Mouse (Mus musculus) kidney, adult 8-10 months (tissue): ENCODE data around the gene G0s2.

Experiments
- DNase-seq, 2 experiments: peaks; one replicate each; pipeline ENCODE4 v3.0.0; 2022

The G0s2 gene

DNA sequence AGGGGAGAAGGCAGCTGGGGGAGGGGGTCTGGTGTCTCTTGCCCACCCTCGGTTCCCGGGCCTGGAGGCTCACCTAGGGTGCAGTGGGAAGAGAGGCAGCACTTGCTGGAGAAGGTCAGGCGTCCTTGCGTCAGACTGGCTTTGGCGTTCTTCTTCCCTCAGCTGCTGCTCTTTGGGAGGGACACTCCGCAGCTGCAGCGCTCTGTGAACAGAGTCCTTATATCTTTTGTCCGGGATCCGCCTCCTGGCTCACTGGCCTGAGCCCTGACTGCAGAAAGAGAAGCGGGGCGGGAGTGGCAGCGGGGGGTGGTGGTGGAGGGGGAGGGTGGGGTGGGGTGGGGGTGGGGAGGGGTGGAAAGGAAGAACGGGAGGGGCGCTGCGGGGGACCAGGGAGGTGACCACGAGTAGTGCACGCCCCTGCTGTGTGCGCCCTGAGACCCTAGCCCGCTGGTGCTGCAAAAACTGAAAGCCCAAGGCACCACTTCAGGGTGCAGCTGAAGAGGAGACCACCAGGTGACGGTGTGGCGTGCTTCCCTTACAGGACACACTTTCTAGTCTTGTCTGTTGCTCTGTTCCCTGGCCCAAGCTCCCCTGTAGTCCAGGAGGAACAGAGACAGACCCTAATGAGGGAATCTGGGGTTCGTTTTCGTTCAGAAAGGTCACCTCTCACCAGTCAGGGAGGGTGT is at the start of gene G0s2:
G0s2 (minus strand) TSS at position 302 of the 686 bp plus-strand sequence.
- DNase-seq = peak; percentile 75 to 87

DNA sequence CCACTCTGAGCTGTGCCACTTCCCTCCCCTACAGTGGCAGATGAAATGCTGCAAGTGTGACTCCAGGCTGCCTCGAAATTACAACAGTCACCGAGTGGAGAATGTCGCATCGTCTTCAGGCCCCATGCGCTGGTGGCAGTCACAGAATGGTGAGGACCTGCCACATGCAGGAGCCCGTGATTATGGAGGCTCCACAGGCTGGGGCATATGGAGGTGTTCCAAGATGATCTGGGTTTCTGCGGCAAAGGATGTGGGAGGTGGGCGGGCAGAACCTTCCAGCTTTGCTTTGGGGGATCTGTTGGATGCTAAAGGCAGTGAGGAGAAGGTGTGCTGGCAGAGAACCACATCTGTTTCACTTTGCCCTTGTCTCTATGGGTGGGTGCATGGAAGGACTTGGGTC is 47.4 kb upstream of the G0s2 start:
- no peak for DNase-seq

DNA sequence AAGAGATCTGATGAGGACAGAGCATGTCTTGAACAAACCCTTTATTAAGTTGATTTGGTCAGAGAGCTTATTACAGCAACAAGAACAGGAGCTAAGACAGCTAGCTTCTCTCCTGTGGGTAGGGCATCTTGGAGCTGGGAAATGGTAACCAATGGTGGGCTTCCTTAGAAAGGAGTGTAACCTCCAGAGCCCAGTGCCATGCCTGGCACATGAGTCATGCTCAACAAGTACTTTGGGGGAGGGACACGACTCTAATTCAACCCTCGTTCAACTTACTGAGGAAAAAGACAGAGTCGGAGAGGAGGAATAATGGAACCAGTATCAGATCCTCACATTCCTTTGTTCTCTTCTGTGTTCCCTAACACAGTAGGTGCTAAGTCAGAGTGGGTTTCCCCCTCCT is 46.7 kb upstream of the G0s2 start:
- no peak for DNase-seq

DNA sequence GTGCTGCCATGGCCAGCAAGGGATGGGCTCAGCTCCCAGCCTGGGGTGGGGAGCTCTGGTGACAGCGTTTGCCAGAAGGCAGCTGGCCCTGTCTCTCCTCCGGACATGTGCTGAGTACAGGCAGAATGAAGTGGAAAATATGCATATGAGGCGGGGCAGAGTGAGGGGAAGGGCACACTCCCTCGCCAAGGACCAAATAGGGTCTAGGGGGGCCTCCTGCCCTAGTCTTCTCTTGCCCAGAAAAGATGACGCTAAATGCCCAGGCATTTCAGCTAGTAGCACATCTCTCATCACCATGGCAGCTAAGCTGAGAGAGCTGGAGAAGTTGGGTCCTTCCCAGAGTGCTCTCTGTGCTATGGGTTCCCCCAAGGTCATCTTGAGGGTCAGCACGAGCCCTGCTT is 44.1 kb upstream of the G0s2 start:
- DNase-seq = no peak

DNA sequence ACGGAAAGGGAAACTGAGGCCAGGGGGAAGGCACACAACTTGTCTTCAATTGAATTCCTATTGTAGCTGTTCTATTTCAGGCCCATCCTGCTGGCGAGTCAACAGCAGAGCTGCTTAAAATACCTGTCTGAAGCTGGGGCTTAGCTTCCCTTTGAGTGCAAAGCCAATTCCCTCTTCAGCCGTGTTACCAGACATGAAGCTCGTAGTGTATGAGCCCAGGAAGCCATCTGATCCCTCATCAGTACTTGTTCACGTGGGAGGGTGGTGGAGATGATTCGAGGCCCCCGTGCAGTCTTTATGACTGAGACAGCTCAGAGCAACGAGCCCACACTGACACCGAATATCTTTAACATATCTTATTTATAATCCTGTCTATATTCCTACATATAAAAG is 43.3 kb upstream of the G0s2 start:
- DNase-seq = no peak

DNA sequence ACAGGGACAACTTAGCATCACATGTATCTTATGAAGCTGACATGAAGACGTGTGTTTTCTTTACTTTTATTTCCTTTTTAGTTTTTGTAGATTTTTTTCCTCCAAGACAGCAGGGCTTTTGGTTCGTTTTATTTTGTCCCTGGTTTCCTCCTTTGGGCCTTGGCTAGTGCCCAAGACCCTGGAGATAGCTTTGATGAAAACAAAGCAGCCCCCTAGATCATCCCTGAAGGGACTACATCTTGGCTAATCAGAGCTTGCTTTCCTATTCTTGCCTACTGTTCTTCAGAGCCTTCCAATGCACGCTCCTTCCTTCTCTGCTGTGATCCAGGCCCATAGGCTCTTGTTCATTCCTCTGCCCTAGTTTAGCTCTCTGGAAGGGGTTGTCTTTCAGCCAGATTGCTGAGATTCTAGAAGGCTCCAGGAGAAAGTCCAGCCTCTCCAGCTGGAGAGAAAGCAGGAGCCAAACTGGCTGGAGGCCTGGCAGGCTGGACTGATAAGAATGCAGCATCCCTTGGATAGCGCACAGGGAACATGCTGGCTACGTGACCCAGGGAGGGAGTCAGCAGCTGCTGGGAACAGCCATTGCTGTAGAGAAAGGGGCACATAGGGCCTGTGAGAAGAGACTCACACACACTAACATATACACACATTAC is 42.8 kb upstream of the G0s2 start:
- DNase-seq = peak; percentile 71 to 84

DNA sequence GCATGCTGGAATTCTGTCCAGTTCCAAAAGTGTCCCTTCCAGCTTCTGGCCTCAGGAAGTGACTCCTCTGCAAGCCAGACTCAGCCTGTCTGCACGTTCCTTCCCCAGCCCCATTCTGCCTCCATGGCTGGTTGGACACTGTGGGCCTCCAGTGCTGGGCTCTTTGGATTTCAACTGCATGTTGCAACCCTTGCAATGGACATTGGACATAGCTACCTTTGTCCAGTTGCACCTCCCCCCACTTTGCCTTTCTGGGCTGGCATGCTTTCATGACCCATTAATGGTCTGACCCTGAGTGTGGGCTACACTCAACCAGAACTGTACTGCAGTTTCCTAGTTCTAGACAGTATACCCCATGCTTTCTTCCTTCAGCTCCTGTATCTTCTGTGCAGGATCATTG is 38.6 kb upstream of the G0s2 start:
- peak; percentile 89 to 90 for DNase-seq

DNA sequence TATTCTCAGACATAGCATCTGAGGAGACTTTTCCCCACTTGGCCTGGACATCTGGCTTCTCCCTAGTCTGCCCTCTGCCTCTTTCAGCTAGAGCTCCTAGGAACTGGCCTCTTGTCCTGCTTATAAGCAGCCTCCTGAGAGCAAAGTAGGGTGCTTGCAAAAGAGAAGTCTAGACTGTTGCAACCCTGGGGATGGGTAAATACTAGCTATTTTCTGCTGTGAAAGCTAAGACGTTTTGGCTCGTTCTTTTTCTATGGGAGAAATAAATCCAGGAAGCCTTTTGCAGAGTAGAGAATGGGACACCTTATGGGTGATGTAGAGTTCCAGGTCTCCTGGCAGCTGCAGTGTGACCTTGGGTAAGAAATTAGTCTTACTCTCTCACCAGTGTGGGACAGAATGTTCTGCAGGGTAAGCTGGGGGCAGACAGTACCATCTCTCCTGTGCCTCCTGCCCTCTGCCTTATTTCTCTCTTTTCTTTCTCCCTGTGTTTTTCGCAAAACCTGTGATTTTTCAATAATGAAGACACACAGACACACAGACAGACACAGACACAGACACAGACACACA is 37.6 kb upstream of the G0s2 start:
- DNase-seq = no peak

DNA sequence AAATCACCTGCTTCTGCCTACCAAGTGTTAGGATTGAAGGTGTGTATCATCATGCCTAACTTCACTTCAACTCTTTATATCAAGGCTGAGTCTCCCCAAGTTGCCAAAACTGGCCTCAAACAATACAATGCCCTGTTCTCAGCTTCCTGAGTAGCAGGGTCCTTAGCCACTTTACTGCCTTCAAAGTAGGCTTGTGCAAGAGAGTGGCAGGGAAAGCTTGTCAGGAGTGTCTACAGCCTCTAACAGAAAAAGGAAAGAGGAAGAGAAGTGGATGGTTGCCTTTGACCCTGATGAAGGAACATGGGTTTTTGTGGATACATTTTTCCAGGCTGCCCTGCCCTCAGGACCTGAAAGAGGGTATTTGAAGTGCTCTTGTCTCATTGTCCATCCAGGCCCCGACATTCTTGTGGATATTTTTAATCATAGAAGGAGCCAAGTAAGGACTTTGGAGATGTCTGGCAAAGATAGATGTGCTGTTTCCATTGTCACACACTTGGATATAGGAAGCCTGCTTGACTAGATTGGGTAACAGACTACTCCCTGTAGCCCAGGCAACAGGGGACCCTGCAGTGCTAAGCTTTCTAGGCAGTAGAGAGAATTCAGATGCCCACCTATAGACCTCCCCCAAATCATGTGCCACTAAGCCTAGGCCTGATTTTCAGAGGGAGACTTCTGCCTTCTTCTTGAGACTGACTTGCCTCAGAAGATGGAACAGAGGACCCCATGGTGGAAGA is 36.9 kb upstream of the G0s2 start:
- no peak for DNase-seq

DNA sequence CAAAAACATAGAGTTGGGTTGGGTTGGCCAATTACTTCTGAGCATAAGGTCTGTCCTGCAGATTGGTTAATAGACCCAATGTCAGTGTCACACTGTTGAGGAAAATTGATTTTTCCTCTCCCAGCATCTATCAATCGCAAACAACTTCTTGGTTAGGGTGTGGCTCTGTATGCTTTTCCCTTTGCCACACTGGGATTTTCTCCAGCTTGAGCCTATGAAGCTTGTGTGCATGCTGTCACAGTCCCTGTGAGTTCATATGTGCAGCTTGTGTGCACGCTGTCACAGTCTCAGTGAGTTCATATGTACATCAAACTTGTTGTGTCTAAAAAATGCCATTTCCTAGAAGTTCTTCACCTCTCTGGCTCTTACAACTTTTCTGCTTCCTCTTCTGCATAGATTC is 33.8 kb upstream of the G0s2 start:
- DNase-seq = no peak

DNA sequence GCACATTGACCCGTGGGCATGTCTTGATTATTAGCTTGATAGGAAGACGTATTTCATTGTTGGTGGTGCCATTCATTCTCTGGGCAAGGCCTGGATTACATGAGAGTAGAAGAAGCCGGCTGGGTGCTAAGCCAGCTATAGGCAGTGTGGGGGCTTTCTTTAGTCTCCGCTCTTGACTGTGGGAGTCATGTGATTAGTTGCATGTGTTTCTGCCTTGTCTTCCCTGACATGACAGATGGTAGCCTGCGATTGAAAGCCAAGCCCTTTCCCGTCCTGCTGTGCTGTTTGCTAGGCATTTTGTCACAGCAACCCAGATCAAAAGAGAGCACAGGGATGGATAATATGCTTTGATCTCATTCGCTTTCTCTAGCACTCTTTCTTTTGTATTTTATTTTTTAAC is 32.4 kb upstream of the G0s2 start:
- DNase-seq = no peak

DNA sequence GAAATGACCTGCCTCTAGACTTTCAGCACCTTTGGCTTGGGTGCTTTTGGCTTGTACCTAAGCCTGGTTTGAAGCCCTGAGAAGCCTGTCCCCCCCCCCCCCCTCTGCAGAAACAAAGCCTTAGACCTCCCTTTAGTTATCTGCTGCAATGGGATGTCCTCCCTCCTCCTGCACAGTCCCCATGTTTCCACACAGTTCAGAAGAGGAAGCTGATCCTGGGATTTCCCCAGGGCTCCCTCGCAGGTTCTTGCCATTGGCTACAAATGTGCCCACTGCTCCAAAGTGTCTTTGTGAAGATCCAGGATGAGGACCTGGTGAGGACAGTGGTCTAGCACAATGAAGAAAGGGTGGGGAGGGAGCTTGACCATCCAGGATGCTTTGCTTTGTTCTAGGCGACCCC is 30.1 kb upstream of the G0s2 start:
- no peak for DNase-seq

DNA sequence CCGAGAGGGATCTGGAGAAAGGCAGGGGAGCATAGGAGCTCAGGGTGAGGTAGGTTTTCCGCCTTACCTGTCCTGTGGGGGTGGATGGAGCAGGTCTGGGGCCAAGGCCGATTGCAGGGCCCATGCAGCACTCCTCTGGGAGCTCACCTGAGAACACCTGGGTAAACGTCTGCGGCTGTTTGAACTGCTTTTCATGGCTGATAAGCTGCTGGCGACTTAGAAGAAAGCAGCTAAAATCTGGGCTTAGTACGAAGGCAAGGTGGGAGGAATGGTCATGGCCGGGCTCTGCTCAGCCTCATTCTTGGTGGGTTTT is 29.0 kb upstream of the G0s2 start:
- no peak for DNase-seq

DNA sequence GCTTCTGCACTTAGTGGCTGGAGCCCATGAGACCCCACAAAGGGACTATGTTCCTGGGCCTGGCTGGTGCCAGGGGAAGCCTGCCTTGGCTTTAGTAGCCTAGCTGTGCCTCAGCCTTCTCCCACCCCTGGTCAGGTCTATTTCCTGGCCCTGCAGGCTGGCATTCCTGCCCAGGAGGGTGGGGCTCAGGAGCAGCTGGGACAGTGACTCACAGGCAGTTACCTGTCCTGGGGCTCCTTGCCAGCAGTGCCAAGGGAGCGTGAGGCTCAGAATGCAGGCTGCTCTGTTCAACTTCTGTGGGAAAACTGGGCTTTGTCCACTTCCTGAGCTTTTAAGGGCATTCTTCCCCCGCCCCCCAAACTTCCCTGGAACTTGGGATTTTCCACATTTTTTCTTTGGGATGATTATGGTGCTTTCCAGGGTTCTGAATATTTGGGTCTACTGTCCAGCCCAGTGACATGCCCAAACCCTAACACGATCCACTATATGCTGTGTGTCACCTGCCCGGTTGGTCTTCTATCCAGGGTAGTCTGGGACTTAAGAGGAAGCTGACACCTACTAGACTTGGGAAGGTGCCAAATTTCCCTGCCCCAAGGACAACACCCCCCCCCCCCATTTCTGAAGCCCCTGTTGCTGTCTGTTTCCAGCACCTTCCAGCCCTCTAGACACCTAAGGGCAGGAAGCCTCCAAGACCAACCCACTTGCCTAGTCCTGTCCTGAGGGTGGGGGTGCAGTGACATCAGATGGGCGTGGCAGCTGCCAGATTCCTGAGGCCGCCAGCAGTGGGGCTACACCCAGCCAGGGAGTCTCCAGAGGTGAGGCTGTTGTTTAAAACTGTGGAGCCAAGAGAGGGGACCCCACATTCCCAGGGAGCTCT is 28.4 kb upstream of the G0s2 start:
- DNase-seq = no peak

DNA sequence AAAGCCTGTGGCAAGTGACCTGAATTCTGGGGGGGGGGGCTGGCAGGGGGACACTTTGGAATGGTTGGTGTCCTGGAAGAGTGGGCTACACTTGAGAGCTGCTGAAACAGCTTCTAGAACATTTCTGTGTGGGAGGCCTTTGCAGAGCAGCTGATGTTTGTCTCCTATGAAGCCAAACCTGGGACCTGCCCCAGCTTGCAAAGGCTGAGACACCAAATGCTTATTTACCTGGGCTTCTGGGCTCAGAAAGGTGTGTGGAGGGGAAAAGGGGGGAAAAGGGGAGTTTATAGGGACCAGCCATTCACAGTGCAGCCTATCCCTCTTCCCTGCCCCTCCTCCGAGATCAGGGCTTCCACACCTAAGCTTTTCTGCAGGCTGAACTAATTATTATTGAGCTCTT is 27.0 kb upstream of the G0s2 start:
- DNase-seq = no peak

DNA sequence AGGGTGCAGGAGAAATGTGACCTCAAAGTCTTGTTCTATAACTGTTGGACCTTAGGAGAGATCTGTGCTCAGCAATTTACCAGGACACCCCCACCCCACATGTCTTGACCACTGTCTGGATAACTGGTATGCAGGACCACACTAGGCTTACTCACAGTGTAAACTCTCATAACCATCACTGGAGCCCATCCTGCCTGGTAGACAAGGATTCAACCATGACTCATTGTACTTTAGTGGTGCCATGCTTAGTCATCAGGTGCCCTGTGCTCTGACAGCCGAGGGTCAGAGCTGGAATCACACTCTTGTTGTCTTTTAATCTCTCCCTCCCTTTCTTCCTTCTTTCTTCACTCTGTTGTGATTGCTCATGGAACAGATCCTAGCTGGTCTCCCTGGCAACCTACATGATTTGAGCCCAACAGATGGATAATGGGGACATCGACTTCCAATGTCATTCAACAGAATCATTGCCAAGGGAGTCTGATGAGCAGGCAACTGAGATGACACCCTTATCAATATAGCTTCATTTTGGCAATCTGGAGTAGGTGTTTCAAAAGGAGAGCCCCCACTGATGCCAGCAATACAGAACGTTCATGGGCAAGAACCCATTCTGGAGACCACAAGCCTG is 25.2 kb upstream of the G0s2 start:
- DNase-seq = no peak

DNA sequence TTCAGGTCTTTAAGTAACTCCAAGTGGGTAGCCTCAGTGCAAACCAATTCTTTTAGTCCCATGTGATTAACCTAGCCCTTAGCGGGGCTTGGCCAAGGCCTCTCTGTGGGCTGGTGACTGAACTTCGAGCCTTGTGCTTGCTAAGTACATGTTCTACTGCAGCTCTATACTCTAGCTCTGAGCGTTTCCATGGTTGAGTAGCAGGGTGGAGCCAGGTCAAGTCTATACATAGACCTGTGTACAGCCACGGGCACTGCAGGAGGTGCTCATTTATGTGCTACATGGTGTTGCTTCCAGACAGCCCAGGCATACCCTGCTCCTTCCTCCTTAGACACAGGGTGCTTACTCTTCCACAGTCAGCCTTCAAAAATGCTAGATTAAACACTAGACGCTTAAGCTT is 22.9 kb upstream of the G0s2 start:
- no peak for DNase-seq

DNA sequence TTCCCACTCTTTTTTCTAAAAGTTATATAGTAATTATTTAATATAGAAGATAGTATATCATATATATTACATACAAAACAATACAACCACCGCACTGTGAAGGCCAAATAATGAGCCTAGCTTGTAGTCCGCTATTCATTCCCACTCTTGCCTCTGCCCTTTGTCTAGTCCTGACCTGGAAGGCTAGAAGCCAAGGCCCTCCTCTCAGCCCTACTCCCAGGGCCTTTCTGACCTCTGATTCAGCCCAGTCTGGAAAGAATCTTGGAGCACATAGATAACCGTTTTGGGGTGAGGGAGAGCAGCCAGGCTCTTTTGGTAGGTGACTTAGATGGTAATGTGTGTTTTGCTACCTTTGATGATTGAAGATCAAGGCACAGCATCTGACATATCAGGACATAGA is 20.9 kb upstream of the G0s2 start:
- peak in 1 of 2 experiments; percentile 20 for DNase-seq

DNA sequence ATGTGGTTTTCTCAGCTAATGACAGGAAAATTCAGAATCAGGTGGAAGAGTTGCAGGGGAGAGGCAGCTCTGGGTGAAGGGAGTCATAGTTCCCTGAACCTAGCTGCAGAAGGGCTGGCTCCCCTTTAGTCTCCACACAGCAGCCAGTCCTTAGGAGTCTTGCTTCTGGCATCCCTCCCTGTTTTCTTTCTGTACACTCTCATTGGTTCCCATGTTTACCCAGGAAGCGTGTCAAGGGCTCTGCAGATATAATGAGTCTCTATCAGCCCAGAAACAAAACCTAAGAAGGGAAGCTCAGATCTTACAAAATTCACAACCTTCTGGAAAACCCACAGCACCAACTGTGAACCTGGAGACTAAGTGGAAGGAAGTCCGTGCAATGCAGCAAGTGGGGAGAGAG is 20.0 kb upstream of the G0s2 start:
- no peak for DNase-seq

DNA sequence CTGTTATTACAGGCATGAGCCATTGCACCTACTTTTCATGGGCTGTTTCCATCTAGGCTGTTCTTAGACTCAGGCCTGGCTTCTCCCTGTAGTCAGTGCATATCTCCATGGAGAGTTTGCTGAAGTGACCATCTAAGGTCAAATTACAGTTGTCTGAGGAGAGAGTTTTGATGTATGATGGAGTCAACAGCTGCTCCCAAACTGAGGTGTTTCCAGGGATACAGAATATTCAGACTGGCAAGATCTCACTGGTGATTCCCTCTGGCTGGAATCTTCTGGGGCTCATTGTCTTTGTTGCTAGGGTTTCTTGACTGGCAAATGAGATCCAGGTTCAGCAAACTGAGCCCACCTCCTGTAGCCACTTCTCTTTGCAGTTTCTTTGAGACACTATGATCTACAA is 17.7 kb upstream of the G0s2 start:
- DNase-seq = no peak

DNA sequence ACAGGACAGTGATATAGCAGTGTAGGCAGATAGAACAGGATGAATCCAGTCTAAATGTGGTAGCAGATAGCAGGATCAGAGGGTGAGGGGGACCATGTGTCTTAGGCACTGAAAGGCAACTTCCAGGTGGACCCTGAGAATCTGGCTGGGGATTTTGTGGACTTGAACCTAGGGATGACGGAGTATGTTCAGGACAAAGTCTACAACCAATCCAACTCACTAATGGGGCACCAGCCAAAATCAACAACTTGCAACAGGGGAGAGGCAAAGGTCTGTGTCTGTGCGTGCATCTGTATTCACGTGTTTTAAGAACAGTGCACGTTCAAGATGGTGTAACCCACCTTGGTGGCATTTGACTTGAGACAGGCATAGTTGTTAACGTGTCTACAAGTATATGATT is 16.9 kb upstream of the G0s2 start:
- DNase-seq = peak; percentile 66 to 70

DNA sequence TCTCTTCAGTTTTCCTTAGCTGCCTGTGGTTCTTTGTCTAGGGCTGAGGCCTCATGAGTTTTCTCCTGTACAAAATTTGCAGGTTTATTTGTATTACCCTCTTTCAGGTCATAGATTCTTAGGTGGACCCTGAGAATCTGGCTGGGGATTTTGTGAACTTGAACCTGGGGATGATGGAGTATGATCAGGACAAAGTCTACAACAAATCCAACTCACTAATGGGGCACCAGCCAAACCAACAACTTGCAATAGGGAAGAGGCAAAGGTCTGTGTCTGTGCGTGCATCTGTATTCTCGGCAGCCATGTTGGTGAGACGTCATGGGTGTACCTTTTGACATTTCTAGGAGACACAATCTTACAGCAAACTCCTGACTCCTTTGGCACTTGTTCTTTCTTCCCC is 16.1 kb upstream of the G0s2 start:
- peak; percentile 18 to 38 for DNase-seq

DNA sequence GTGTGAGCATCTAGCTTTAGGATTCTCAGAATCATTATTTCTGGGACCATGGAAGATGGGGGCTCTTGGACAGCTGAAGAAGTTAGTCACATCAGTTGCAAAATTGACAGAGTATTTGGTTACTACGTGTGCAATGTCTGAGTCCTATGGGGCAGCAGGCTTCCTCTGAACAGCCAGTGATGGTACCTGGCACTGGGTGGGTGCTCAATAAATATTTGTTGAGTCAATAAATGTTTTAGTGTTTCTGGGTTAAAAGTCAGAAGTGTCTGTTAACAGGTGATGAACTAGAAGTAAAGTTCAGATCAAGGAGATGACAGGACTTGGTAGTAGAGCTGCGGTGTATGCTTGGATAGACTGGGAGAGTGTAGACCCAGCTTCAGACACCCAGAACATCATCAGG is 14.6 kb upstream of the G0s2 start:
- no peak for DNase-seq
